Mouse (Mus musculus) myocyte (in vitro differentiated cells): ENCODE measurements at regions not wholly inside any gene's neighbourhood (a gene's known extent, or its start where the extent isn't known, plus 50 kb on each side); places are given as distances from the start of the nearest gene placed in this dataset.

ENCODE experiments used
- CEBPB ChIP-seq: IDR thresholded peaks from 2 replicates; pipeline ENCODE4 v1.6.1; 2011; ENCODE audit warnings: mild to moderate bottlenecking, moderate library complexity; ENCODE audit not compliant: poor library complexity, insufficient read depth, severe bottlenecking
- MAX ChIP-seq: IDR thresholded peaks from one replicate; pipeline ENCODE4 v1.6.1; 2011; ENCODE audit warnings: low read depth, mild to moderate bottlenecking, control low read depth
- MYOG ChIP-seq, 3 experiments: IDR thresholded peaks; one replicate each; pipeline ENCODE4 v1.6.1; 2011; ENCODE audit warnings: control low read depth in 2 of 3, low read depth in 2 of 3, mild to moderate bottlenecking in 2 of 3; ENCODE audit not compliant: insufficient read length in 2 of 3, control insufficient read depth in 1 of 3, insufficient read depth in 1 of 3
- POLR2A ChIP-seq: IDR thresholded peaks from one replicate; pipeline ENCODE4 v1.6.1; 2011; ENCODE audit warnings: low read depth, mild to moderate bottlenecking, control low read depth, moderate library complexity; ENCODE audit not compliant: insufficient read length
- POLR2AphosphoS2 ChIP-seq: IDR thresholded peaks from one replicate; pipeline ENCODE4 v1.6.1; 2011; ENCODE audit warnings: low read depth, control low read depth; ENCODE audit not compliant: insufficient read length
- REST ChIP-seq: IDR thresholded peaks from one replicate; pipeline ENCODE4 v1.6.1; 2011; ENCODE audit warnings: mild to moderate bottlenecking, control low read depth, moderate library complexity; ENCODE audit not compliant: insufficient read depth, insufficient read length
- TCF12 ChIP-seq: IDR thresholded peaks from one replicate; pipeline ENCODE4 v1.6.1; 2011; ENCODE audit warnings: mild to moderate bottlenecking, control low read depth; ENCODE audit not compliant: poor library complexity, insufficient read depth, severe bottlenecking

DNA sequence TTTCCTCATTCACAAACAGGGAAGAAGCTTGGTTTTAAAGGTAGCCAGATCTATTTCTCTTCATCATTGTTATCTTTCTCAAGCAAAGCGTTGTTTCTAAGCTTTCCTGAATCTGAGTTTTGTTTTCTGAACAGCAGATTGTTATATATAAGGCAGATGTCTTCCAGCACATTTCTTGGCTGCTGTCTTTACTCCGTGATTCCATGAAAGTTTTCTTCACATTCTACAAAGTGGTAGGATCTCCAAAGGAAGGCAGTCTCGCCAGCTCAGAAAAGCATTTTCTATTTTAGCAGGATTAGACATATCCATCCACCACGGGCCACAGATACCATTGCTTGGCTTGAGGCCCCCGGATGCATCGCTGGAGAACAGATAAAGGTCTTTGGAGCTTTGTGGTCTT lies 171.2 kb upstream of the Gdnf start:
- no peak for TF ChIP-seq REST
- no peak for TF ChIP-seq POLR2AphosphoS2
- no peak for TF ChIP-seq MYOG (IDR thresholded peaks at IDR 0.05; ENCODE audit: control insufficient read depth in 1 of 3, insufficient read depth in 1 of 3, insufficient read length in 2 of 3, low read depth in 2 of 3)
- no peak for TF ChIP-seq POLR2A
- TF ChIP-seq MAX, result no peak
- TF ChIP-seq CEBPB, result no peak
- no peak for TF ChIP-seq TCF12
